Mouse (Mus musculus) yolk sac, embryonic 10.5 days (tissue): ENCODE measurements around the gene Nop53.

Experiments used
- DNase-seq: peaks from one replicate; pipeline ENCODE4 v3.0.0-alpha.2; 2017; ENCODE audit warnings: low spot score

Nop53 gene

DNA sequence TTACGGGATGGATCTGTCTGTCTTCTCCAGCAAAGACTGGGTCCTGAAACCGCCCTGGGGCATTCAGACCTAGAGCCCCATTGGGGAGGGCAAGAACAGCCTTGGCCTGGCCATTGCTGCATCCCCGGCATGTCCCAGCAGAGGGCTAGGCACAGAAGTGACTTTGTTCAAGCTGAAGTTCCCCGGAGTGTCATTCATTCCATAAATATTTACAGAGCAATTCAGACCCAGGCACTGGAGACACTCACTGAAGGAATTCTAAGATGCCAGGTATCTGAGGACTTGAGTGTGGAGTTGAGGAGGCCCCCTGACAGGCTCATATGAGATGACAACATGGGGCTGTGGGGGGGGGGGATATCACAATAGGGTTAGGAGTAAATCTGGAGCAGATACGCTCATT, 10.3 kb upstream of the Nop53 start:
- DNase-seq: no peak

DNA sequence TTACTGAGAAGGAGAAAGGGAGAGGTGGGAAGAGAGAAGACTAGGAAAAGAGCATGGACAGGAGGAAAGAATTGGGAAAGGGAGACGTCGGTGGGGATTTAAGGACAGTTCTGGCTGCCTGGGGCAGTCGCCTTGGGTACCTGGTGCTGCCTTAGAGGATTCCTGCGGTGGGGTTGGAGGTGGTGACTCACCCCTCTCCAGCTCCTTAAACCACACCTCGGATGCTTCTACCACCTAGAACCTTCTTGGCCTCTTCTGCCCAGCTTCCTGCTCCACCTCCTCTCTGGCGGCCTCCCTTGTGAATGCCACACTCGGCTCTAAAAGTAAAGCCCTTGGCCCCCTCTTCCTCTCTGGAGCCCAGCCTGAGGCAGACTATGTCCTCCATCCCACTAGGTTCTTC, 9.6 kb upstream of the Nop53 start:
- no peak for DNase-seq

DNA sequence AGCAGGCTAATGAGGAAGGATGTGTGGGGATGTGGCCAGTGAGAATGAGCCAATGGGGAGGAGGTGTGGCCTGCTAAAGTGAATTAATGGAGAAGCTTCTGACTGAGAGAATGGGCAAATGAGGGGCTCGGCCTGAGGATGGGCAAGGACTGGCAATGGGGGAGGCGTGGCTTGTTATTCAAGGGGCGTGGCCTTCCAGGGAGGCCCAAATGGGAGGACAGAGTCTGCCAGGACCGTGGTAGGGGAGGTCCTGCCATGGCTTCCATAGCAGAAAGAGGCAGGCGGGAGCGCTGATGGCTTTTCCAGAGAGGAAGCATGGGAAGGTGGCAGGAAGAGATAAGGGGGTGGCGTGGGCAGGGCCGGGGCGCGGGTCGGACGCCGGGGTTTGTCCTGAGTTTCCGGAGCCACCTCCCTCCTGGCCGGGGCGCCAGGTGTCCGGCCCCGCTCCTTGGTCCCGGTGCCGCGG, 9.1 kb upstream of the Nop53 start:
- DNase-seq: peak; percentile 48

DNA sequence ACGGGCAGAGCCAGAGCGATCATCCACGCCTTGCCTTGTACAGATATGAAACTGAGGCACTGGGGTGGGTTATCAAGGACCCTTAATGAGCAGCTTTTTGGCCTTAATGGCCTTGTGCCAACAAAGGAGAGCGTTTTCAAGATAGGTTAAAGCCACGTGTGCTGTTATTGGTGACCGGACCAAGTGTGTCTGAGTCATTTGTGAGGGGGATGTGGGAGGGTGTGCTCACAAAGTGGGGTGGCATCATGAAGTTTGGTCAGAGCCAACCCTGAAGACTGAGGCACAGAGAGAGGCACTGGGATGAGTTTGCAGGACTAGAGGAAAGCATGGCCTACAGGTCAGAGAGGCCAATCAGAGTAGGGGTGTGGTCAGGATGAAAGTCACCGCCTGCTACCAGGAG, 8.6 kb upstream of the Nop53 start:
- no peak for DNase-seq

DNA sequence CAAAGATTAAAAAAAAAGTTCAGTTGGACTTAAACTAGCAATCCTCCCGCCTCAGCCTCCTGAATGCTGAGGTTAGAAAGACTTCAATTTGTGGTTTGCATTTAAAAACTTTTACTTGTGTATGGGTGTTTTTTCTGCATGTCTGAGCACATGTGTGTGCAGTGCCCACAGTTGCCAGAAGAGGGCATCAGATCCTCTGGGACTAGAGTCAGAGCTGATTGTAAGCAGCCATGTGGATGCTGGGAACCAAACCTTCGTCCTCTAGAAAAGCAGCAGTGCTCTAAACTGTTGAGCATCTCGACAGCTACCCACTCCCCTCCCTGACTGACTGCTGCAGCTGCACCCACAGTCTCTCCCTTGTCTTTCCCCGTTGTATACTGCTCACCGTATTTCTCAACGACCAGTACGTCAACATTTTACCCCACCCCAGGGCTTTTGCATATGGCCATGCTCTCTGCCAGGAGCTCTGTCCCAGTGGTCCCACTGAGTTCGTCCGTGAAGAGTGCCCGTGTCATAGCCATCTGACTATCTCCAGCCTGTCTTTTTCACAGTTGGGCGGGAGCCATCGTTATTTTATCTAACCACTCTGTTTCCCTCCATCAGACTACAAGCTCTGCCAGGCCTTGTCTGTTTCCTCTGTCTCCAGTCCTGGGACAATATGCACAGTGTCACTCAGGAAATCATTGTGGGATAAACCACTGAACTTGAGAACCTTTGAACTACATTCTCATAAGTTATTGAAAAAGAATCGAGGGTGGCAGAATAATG, 7.6 kb upstream of the Nop53 start:
- DNase-seq: no peak

DNA sequence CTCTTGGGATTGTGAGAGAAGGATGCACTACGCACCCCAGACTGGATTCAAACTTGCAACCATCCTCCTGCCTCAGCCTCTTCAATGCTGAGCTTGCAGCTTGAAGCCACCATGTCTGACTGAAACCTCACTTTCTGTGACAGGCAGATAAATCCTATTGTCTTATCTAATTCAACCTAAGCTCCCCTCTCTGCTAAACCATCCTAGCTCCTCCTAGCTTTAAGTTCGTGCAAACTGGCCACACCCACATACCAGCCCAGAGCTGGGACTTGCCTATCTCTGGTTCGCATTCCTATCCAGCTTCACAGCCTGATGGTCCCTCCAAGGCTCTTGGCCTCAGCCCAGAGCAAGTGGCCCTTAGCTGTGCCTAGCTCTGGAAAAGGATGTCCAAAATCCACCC, 6.5 kb upstream of the Nop53 start:
- no peak for DNase-seq

DNA sequence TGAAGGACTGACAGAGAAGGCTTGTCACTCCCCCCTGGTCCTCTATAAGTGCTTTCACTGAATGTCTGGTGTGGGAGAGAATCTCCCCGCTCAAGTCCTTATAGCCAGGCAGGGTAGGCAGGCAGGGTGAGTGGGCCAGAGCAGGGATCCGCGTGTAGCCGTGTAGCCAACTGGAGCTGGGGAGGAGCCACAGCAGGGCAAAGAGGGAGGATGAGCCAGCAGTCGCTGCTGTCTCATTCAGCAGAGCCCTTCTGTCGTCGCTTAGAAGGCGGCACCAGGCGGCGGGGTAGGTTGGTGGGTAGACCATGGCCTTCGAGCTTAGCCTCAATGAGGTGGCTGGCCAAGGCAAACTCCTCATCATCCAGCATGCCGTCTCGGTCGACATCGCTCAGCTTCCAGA, 4.1 kb upstream of the Nop53 start:
- no peak for DNase-seq

DNA sequence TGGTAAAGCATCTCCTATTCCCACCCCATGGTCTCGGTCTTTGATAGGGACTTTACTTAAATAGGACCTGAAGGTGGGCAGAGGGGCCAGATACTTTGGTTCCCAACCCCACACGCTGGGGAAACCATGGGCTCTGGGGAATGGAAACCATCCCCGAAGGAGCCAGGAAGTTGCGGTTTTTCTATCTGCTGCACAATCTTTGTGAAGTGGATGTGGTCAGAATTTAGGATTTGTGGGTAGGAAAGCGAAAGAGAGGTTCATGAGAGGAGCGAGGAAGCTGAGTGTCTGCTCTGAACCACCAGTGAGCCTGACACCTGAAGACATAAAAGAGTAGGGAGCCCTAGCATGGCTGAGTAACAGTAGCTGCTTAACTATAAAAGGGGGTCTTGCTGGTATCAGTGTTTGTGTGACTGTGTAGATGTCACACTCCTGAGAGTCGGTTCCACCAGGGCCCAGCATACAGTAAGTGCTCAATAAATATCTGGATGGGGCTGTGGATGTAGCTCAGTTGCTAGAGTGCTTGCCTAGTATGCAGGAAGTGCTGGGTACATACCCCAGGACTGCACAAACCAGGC, 3.4 kb upstream of the Nop53 start:
- DNase-seq: no peak

DNA sequence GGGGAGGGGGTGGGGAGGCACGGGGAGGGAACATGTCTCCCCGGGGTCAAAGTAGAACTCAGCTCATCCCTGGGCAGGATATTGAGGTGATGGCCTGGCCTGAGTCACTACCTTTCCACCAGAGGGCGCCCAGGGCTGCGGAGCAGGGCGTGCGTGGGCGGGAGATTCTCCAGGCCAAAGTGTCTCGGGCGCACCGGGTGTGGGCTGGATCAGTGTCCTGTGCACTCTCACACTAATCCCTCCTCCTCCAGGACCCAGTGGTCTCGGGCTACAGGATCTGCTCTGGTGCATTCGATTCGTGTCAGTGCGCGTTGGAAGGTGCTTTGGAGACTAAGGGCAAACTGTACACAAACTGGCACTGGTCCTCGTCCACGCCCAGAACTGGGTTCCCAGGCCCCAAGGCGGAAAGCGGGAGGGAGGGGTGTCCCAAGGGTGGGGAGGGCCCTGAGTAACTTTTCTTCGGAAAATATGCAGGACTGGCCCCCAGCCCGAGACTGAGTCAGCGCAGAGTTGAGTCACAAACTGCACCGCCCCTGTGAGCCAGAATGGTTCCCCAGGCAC, 2.6 kb upstream of the Nop53 start:
- peak; percentile 79 for DNase-seq

DNA sequence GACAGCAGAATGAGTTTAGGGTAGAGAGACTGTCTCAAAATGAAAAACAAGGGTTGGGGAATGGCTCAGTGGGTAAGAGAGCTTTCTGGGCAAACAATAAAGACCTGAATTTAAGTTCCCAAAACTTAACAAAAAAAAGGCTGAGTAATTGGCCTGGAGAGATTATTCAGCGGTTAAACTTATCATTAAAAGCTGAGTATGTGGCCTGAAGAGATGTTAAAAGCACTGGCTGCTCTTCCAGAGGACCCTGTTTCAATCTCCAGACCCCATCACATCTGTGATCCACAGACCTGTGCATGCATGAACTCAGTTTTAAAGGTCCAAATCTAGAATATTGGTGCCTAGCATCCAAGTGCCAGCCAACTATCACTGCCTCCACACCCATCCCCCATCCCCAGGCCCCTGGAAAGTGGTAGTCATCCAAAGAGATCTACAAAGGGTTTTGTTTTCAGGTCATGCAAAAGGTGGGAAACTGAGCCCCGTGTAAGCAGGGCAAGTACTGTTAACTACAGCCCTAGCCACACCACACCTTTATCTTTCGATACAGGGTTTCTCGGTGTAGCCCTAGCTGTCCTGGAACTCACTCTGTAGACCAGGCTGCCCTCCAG, 1.9 kb upstream of the Nop53 start:
- no peak for DNase-seq

DNA sequence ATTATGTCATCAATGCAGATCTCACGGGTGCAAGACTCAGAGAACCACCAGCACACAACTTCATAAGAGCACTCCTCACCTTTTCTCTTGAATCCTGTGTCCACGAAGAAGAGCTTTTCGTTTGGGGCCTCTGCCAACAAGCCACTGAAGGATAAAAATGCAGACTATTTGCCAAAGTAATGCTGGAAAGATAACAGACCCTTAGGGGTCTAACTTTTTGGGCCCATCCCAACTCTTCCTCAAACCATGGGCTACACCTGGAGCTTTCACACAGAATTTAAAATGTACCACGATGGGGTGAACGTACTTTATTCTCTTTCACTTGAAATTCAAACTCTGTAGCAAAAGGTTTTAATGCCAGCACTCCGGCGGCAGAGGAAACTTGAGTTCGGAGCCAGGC, 663 bp downstream of the Nop53 start:
- DNase-seq: no peak

DNA sequence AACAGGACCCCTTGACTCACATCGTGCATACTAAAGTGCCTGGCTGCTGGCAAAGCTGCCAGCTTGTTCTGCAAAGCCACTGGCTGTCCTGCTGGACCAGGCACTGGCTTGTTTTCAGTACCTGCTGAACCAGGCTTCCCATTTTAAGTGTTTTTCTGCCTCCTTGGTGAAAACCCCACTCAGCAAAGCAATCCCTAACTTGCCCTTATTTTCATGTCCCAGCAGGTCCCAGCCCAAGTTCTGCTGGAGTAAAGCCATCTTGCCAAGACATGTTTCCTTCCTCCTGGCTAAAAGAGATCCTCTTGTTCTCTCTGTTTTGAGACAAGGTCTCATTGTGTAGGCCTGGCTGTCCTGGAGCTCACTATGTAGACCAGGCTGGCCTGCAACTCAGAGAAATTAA, 1.6 kb downstream of the Nop53 start:
- DNase-seq: no peak

DNA sequence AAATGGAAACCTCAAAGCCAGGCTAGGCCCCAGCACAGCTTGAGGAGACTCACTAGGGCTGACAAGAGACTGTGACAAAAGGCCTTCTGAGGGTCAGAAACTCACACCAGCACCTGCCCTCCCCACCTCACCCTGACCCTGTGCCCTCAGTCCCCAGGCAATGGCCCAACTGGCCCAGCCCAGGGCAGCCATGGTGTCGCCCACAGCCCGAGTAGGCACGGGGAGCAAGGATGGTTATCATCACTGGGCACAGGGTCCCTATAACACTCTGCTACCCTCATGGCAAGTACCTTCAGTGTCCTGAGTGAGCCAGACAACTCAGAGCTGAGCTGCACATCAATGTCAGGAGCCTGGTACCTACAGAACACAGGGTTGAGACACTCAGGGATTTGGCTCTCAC, 7.3 kb downstream of the Nop53 start:
- DNase-seq: no peak

DNA sequence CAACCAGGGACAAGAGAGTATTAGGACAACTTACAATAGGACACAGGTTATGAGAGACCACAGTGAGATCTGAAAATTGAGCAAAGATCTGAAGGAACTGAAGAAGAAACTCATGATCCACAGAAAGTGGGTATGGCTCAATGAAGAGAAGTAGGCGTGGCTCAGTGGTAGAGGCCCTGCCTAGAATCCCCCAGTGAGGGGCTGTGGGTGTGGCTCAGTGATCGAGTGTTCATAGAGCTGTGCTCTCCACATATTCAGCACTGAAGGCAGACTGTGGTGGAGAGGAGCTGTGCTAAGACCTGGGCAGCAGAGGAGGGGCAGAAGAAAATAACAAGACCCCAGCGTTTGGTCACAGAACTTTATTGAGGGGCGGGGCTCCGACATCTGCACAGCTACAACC, 8.4 kb downstream of the Nop53 start:
- DNase-seq: no peak

DNA sequence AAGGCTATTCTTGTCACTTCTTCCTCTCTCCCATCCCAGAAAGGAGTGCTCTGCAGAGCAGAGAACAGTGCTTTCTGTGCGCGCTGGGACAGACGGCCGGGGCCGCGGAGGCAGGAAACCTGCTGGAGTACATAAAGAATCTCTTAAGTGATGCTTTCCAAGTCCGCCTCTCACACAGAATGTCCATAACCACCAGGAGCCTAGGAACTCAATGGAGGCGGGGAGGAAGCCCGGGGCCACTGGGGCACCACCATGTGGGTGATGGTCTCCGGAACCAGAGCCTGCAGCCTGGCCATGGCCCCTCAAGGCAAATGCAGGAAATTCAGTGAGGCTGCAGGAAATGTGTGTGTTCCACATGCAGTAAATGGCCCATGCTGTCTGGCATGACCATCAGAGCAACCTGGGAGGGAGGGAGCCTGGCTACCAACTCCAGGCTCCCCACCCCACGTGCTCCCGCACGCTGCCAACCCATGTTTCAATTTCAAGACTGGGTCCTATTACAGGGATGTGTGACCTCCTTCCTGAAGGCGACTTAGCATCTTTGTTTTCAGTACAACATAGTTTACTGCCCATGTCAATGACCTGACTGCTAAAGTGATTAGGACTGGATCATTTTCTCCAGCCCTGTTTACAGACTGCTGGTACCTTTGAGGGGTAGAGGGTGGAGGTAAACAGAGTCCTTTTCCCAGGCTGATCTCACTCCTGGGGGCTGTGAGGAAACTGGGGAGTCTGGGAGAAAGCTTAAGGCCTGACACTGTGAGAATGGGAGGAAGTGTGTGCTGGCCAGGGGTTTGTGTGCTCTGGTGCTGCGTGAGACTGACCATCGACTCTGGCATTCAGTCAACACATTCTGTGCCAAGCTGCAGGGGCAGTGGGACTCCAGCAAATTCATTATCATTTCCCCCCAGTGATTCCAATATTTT, 12.2 kb downstream of the Nop53 start:
- DNase-seq: no peak

DNA sequence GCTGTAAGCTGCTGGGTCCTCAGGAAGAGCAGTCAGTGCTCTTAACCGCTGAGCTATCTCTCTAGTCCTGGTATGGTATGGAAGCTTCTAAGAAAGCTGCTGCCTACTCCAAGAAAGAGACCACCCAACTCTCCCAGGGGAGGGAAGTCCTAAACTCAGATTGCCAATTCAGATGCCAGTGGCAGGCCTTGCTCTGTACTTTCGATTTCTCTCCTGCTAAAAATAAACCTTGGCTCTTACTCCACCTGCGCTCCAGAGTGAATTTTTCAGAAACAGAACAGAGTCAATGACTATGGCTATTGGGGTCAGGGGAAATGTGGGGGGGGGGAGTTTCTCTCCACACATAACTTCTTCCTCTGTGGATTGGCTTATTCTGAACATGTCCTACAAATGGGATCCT, 14.2 kb downstream of the Nop53 start:
- DNase-seq: no peak

DNA sequence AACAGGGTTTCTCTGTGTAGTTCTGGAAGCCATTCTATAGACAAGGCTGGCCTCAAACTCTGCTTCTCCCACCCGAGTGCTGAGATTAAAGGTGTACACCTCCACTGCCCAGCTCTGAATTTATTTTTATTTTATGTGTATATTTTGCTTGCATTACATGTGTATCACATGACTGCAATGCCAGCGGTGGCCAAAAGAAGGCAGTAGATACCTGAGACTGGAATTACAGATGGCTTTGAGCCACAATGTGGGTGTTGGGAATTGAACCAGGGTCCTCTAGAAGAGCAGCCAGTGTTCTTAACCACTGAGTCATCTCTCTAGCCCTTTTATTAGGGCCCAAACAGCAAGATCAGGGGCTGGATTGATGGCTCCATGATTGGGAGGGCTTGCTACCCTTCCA, 15.3 kb downstream of the Nop53 start:
- DNase-seq: no peak

DNA sequence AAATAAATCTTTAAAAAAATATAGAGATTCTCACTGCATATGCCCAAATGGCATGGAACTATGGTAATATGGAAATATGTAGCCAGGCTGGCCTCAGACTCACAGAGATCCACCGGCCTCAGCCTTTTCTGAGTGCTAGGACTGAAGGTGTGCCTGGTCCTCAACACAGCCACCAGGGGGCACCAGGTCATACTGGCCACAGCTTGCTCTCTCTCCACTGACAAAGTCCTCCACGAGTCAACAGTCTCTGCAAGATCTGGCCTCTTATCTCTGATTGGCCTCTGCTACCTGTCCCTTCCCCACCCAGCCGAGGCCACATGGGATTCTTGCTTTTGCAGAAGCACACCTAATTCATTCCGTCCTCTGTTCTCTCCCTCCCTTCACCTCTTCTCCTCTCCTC, 16.0 kb downstream of the Nop53 start:
- DNase-seq: peak; percentile 56

DNA sequence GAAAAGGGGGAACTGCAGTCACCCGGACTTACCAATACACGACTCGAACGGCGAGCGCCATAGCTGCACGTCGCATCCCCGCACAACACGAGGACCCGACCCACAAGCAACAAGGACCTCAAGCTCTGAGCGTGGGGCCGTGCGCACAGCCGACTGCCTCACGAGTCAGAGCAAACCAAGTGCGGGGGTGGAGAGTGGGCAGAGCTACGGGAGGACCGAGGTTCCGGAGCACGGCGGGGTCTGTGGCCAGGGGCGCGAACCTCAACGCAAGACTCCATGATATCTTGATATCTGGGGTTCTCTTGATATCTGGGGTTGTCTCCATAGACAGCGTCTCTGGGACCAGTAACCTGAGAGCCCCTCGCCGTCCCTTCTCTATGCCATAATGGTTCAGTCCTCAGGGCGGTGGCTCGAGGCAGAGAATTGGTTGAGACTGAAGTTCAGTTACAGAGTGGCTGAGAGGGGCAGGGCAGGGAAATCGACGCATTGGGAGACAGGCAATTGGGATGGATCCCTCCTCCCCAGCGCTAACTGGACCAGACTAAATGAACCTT, 23.6 kb downstream of the Nop53 start, which contains the start of gene Selenow:
TSS of gene Selenow (minus strand) at position 183 of the 554 bp plus-strand sequence.
- DNase-seq: peak; percentile 94

DNA sequence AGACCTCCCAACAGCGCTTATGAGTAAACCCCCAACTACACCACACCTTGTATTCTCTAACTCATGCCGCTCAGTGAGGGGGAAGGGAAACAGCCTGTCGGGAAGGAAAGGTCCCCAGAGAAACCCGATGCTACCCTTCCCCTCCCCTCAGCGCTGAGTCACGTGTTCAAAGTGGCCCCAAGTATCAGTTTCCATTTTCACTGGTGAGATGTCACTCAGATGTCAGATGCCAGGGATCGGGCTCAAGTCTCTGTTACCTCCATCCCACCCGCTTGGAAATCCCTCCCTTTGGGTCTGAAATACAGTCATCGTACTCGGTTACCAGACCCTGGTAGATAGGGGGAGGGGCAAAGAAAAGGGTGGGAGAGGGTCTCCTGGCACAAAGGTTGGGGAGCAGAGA, 24.1 kb downstream of the Nop53 start:
- peak; percentile 50 for DNase-seq

DNA sequence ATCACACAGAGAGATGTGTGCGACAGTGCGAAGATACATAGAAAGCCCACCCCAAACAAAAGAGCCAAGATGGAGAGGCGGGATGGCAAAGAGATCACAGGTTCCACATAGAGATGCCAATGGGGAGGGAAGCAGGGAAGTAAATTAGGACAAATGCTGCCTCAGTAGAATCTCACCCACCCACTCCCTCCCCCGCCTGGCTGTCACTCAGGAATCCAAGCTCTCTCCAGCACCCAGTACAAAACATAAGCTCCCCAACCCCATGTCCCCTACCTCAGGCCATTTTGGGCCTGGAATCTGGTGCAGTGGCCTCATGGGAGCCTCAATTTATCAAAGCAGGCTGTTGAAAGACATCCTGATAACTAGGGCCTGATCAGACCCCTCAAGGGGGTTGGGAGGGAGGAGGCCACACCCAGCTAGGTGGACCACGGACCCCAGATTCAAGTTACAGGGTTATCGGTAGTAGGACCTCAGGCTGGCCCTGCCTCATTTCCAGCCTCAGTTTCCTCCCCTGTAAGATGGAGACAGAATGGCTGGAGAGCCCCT, 25.2 kb downstream of the Nop53 start:
- no peak for DNase-seq
